Mouse (Mus musculus) frontal cortex, adult (tissue): ENCODE data around the gene Gm42417.
"Not testable (repeated sequence)": the region's sequence is repeated elsewhere in the genome, so short reads cannot be mapped to it uniquely, and the experiment has no call there.

ENCODE experiments used
- ATAC-seq: cut with Nextera tagmentation; 2 replicates; pipeline ENCODE4 v1.9.2; 2017; ENCODE audit warnings: mild to moderate bottlenecking, moderate library complexity, mixed read lengths; ENCODE audit not compliant: low TSS enrichment

Gm42417 gene

DNA sequence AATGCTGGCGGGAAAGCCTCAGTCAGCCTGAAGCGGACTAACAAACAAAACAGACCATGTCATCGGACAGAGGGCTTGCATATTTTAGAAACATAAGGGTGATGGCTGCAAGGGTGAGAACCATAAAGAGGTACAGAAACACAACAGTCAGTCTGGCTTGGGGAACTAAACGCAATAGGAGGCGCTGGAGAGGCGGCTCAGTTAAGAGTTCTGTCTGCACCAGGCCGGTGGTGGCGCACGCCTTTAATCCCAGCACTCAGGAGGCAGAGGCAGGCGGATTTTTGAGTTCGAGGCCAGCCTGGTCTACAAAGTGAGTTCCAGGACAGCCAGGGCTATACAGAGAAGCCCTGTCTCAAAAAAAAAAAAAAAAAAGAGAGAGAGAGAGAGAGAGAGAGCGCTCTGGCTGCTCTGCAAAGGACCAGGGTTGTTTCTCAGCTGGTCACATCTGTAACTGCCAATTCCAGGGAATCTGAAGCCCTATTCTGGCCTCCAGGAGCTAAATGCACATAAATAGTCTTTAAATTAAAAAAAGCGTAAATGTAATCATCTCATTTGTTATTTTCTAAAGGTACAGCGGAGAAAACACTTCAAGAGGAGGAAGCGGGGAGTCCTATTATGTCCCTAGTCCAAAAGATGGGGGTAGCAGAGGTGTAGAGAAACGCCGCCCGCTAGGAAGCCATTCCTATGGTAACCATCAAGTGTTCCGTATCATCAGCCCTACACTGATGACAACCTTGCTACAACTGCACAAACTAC lies 6.8 kb upstream of the Gm42417 start:
- ATAC-seq: no peak

DNA sequence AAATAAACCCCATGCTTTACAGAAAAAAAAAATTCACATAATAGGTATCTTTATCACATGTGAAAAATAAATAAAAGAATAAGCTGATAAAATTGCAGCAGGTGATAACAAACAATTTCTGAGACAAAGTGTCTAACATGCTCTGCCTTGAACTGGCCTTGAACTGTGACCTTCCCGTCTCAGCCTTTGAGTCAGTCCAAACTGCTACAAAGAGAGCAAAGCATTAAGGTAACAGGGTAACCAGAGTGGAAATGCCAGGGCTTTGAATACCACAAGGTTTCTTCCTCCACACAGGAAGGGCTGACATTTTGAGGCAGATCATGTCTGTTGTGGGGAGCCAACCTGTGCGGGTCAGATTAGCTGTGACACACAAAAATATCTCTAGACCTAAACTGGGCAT lies 6.2 kb upstream of the Gm42417 start:
- ATAC-seq: no peak

DNA sequence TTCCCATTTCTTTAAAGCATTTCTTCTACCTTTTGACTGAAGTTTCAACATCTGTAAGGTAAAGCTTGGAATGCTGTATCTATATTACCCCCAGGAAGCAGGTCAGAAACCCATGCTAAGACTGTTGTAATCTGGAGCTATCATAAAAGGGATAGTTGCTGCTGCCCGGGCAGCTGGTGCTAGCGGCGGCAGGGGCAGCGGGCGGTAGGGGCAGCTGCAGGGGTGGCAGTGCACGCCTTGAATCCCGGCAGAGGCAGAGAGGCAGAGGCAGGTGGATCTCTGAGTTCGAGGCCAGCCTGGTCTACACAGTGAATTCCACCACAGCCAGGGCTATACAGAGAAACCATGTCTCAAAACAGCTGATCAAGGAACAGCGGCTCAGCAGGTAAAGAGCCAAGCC lies 3.7 kb upstream of the Gm42417 start:
- no peak for ATAC-seq

DNA sequence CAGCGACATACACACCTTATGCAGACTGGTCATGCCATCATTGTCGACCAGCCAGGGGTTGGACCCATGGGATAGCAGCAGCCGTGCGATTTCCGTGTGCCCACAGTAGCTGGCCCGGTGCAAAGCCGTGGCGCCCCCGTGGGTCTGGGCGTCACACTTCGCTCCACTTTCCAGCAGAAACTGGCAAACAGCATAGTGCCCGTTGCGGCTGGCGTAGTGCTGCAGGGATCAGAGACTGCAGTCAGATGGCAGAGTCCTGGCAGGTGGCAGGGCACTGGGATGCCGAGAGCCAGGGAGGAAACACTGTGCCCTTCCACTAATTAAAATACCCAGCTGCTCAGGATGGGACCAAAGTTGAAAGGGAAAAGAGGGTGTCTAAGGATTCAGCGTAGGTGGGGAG lies 2.6 kb upstream of the Gm42417 start:
- no peak for ATAC-seq

DNA sequence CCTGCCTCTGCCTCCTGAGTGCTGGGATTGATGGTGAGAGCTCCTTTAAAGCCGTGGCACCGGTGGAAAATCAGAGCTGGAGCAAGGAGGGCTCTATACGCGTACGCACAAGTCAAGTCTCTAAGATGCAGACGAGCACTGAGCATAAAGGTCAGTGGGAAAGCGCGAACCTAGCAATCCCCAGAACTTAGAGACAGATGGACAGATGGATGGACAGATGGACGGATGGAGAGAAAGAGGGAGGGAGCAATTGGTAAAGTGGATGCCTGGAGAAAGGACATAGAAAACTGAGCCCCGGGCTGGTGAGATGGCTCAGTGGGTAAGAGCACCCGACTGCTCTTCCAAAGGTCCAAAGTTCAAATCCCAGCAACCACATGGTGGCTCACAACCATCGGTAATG lies 1.6 kb upstream of the Gm42417 start:
- ATAC-seq: no peak

DNA sequence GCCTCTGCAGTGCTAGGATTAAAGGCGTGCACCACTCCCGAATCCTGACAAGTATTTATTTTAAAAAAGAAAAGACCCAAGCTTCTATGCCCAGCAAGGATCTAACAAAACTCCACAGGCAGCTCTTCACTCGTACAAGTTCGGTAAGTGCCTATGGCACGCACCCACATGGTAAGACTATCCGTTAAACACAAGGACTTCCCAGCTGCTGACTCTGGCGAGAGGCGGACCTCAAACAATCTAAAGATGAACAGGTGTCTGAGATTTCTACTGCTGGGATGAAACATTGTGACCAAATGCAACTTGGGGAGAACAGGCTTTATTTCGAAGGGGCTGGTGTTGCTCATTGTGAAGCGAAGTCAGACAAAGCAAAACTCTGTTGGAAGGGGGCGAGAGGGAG lies 903 bp upstream of the Gm42417 start:
- no peak for ATAC-seq

DNA sequence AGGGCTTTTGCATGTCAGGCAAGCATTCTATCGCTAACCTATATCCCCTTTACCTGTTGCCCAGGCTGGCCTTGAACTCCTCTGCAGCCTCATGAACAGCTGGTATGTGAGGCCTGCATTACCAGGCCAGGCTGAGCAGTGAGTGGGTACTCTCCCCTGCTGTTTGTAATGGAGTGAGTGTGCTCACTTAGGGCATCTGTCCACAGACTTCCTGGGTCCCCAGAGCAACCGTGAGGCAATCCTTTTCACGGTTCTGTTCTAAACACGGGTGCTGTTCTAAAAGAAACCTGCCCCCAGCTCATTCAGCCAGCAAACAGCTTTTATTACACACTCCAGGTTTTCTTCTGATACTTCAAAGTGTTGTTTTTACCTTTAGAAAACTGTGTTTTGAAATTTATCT lies 502 bp downstream of the Gm42417 start:
- ATAC-seq: no peak

DNA sequence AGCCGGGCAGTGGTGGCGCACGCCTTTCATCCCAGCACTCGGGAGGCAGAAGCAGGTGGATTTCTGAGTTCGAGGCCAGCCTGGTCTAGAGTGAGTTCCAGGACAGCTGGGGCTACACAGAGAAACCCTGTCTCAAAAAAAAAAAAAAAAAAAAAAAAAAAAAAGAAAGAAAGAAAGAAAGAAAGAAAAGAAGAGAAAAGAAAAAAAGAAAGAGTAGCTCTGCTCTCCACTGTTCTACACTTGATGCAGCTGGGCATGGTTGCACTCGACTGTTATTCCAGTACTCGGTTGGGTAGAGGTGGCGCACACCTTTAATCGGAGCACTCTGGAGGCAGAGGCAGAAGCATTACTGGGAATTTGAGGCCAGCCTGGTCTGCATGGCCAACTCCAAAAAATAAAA lies 2.4 kb downstream of the Gm42417 start, which contains the start of gene Ankrd23:
Gene Ankrd23 (minus strand): TSS at position 101 of the 400 bp plus-strand sequence.
- not testable (repeated sequence) for ATAC-seq

DNA sequence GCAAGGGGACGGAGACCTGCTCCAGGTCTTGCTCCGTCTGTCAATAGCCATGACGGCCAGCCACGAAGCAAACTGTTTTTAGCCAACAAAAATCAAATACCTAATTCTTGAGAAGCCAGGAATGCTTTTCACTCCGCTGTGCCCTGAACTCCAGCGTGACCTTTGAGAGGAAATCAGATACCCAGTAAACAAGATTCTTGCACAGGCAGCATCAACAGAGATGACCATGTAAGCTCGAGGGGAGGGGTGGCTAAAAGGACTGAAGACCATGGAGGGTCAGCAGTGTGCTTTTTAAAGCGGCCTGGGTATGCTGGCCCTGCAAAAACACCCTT lies 2.9 kb downstream of the Gm42417 start:
- no peak for ATAC-seq

DNA sequence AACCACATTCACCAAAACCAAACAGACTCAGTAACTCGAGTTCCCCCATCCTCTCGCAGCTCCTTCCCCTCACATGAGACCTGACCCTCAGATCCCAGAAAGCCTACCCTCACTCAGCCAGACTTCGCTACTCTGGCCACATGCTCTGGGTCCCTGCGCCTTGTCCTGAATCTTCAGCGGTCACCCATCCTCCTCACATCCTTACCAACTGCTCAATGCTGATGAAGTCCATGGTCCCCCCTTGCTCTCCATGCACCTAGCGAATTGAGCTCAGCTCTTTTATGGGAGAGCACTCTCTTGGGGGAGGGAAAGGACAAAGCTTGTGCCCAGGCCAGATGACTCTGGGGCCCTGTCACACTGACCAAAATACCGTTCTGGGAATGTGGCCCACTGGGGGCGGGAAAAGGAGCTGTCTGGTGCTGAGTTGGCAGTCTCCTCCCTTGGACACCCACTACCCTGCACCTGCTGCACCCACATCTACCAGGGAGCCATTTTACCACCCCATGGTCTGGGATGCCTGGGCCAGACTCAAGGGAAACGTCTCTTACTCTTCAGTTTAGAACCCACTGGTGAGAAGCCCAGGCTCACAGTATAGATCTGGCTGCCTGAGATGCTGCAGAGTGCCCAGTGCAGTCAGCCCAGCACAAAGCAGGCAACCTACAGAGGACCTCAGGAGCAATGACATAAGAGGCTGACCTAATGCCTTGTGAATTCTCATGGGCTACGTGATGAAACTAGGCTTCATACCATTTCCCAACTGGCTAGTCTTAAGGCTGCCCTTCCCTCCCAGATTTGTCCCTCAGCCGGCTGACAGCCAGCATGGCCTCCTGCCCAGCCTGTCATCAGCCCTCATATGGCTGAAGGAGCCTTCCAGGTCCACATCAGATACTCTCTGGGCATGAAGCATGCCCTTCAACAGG lies 3.5 kb downstream of the Gm42417 start:
- ATAC-seq: peak; percentile 12

DNA sequence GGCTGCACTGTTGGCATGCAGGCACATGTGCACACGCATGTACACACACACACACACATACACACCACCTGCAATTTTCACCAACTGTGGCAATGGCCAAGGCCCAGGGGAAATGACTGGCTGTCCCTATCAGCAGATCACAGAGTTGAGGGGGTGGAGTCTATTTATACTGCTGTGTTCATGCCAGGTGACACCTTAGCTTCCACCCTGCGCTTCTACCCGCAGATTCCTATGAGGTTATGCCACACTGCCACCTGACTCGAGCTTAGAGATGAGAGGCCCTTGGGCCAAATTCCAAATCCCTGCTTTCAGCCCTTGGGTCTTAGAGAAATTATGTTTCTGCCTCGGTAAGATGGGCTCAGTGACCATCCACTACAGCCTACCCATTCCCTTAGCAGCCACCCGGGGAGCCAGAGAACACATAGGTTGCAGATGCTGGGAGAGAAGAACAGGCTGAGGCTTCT lies 4.6 kb downstream of the Gm42417 start:
- ATAC-seq: peak; percentile 58

DNA sequence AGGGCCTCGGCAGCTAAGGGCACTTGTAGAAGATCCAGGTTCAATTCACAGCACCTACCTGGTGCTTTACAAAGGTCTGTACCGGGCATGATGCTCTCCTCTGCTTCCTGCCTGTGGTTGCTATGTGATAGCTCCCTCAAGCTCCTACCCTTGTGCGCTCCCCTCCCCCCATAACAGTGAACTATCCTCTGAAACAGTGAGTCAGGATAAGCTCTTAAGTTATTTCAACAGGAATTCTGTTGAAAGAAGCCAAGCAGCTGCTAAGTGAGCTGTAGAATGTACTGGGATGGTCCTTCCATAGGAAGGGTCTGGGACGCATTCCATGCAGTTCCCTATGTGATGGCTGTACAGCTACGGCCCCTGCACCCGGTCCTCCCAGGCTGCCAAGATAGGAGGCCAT lies 5.7 kb downstream of the Gm42417 start:
- ATAC-seq: no peak

DNA sequence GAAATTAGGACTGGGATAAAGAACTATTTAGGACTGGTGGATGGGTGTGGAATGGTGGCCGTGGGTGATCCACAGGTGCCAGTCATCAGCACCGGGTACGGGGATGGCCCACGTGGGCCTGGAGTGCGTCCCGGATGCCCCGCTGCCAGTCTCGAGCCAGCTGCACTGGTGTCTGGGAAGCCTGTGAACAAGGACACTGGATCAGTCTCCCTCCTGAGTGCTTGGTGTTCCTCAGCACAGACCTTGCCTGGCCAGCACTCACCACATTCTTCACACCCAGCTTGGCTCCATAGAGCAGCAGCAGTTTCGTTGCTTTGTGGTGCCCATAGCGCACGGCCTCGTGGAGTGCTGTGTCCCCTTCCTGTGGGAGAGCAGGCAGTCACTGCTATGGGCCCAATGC lies 7.8 kb downstream of the Gm42417 start:
- ATAC-seq: no peak

DNA sequence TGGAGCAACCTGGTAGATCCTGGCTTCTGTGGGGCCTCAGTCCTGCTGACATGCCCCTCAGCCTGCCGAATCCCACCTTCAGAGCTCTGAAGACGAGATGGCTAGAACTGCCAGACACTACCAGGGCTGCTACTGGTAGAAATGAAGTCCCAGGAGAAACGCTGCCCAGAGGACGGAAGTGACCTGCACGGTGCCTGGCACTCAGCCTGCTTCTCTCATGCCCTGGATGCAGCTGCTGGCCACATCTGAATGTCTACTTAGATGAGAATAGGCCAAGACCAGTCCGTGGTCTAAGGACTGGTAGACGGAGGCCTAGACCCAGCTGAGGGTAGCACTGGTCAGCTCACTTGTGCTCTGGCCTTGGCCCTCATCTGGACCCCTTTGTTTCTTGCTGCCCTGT lies 8.3 kb downstream of the Gm42417 start:
- no peak for ATAC-seq

DNA sequence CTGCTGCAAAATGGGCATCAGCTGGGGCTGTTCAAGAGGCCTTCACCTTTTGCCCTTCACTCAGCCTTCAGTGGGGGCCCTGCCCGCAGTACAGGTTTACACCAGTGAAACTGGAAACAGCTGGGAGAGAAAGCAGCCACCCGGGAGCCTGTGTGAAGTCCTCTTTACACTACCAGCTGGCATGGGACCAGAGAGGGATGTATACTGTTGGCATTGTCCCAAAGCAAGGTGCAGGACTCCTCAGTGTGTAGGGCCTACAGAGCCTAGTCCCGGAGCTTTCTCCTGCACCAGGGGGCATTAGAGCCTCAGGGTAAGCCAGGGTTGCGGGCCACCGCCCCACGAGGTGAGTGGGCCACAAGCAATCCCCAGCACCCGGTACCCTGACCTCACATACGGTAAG lies 8.7 kb downstream of the Gm42417 start:
- no peak for ATAC-seq

DNA sequence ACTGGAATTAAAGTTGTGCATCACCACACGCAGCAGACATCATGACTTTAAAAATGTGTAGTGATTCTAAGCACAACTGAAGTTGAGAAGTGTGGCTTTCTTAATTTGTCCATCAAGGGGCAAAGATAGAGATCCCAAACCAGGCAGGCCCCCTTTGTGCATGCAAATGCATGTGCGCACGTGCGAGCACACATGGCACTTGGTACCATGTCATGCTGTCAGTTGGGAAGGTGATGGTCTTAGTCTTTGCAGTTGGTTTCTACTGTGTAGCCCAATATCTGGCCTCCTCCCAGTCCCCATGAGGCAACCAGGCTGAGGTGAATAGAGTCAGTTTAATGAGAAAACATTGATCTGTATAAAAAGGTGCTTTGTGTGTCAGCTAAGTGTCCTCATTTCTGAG lies 9.4 kb downstream of the Gm42417 start:
- ATAC-seq: no peak

DNA sequence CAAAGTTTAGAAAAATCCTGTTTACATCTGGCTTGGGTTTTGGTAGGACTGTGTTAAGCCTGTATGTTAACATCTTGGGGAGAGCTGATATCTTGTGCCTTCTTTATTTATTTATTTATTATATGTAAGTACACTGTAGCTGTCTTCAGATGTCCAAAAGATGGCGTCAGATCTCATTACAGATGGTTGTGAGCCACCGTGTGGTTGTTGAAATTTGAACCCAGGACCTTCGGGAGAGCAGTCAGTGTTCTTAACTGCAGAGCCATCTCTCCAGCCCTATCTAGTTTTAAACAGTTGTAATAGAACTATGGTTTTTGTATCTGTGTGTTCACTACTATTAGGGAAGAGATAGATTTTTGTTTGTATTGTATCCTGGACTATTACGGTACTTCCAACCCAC lies 10.0 kb downstream of the Gm42417 start:
- no peak for ATAC-seq

DNA sequence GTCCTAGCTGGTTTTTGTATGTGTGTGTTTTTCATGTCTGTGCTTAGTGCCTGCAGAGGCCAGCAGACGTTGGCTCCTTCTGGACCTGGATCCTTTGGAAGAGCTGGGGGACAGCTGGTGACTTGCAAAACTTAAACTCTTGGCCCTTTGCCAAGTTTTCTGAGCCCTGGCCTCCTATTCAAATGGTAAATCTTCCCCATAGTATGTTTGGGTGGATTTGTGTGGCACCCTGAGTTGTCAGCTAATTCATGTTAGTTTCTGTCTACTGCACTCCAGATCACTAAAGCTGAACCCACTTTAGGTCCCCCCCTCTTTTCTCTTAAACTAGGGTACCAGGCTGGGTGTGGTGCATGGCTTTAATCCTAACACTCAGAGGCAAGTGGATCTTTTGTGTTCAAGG lies 10.9 kb downstream of the Gm42417 start:
- ATAC-seq: 0 out of 2 replicates have a peak, but pooled peaks have one; percentile 17

DNA sequence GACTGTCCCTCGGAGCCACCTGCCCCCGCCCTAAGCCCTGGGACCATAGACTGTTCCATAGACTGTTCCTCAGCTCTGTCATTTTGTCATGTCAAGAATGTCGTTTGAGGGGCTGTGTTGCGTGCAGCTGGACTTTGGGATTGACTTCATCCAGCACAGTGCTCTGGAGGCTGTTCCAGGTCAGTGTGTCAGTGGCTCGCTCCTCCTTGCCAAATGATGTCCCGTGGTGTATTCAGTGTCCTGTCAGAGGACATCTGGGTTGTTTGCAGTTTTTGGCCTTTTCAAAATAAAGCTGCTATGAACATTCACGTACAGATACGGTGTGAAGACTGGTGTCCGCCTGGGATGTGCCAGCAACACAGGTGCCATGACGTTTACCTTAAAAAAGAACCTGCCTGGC lies 12.3 kb downstream of the Gm42417 start:
- no peak for ATAC-seq

DNA sequence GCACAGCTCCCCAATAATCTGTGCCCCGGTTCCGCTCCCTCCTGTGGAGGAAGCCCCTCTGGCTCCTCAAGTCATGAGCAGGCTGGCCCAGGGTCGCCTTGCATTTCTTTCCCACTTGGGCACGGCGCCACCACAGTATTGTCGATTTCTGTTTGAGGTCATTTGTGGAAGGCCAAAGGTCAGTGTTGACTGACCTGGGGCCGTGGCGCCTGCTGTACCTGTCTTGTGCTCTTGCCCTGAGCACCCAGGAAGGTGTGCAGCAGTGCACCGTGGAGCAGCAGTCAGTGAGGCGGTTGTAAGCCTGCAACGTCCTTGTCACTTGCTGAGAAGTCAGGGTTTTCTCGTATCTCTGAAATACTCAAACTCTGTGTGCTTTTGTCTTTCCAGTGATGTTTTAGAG lies 13.5 kb downstream of the Gm42417 start:
- ATAC-seq: no peak

DNA sequence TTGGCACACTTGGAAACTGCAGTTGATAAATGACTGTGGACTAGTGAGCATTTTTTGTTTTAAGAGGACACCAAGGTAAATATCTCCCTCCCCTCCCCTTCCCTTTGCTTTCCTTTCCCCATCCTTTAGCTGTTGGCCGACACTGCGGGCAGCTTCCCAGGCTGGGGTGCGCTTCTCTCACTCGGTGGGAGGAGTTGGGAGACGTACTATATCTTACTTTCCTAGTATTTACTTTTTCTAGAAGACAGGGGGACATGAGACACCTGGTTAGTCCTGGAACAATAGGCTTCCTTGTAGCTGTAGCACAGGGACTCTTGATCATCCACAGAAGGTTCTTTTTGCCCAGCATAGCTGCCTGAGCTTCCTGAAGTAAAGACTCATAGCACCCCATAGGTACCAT lies 15.2 kb downstream of the Gm42417 start:
- ATAC-seq: no peak

DNA sequence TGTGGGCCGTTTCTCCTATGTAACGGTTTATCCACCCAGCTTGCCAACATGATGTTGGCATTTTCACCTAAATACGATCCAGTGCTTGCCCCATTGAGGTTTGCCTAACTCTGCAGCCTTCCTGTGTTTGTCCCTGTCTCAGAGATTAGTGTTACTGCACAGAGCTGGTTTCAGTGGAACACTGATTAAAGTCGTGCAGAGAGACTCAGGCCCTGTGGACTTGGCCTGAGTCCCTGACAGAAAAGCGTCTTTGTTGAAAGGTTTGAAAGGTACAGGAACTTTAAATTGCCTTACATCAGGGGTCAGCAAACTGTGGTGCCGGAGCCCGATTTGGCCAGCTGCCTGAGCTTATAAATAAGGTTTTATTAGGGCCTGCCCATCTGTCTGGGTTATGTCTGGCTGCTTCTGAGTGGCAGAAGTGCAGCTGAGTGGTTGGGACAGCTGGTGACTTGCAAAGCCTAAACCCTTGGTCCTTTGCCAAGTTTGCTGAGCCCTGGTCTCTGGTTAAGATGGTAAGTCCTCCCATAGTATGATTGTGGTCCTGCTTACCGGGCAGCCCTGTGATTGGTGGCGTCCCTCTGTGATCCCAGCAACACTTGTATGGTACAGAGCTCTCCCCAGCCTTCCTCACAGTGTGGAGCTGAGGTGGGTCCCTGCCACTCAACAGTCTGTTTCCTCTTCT lies 15.8 kb downstream of the Gm42417 start:
- no peak for ATAC-seq

DNA sequence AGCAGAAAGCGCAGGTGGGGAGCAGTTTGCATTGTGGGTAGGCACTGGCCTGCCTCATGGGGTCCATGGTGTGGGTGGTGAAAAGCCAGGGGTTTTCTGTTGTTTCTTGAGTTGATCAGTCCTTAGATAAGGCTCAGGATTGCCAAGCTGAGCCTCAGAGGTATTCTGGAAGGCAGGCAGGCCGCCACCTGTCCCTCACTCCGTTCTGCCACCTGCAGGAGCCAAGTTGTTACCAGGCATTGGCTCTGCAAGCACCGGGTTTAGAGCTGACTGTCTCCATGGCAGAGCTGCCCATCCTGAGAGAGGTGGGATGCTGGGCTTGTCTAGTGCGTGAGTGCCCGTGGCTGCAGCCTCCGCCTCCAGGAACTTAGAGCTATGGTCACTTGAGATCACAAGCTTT lies 17.0 kb downstream of the Gm42417 start:
- no peak for ATAC-seq
